Mouse (Mus musculus): ENCODE measurements around the gene Syt16.

DNA sequence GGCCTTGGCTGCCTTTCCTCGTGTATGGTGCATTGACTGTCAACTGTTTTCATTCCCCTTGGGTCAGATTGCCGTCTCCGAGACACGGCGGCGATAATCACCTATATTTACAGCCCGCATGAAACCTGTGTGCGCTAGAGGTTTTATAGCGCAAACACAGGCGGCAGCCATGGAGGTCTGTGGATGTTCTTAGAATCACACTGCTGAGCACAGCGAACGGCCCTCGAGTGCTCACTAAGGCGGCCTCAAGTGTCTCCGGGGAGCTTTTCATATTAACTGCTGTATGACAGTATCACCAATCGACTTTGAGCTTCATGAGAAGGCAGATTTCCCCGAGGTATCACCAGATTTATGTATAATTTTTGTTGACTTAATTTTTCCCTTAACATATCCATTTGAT lies 275.1 kb downstream of the Syt16 start:
- TF ChIP-seq CTCF (IDR thresholded peaks at IDR 0.05; ENCODE audit: low read depth) (no peak), EP300 (IDR thresholded peaks at IDR 0.05; ENCODE audit: low read depth) (no peak)

All from liver, postnatal 0 days (tissue).